Mouse (Mus musculus) testis, adult 2 months (tissue): Measurements from ENCODE around the gene Pls1. TPM values are rescaled to one million over a fixed set of nuclear protein-coding genes. Genes with fewer than 3 reads are reported as not detected.

Experiments
- H3K27ac ChIP-seq: fragments of 200-500 bp; 2 replicates; pipeline ENCODE4 v1.5.1; 2012; ENCODE audit warnings: low read depth, low read length; ENCODE audit not compliant: control insufficient read depth, insufficient read depth
- H3K27me3 ChIP-seq: fragments of 200-500 bp; 2 replicates; pipeline ENCODE4 v1.6.1; 2012; ENCODE audit warnings: mild to moderate bottlenecking, low read length, moderate library complexity; ENCODE audit not compliant: control insufficient read depth, insufficient read depth
- H3K36me3 ChIP-seq: fragments of 200-500 bp; 2 replicates; pipeline ENCODE4 v1.6.1; 2012; ENCODE audit warnings: mild to moderate bottlenecking, low read length; ENCODE audit not compliant: control insufficient read depth, insufficient read depth
- H3K4me1 ChIP-seq: fragments of 200-500 bp; 2 replicates; pipeline ENCODE4 v1.6.1; 2012; ENCODE audit warnings: low read length; ENCODE audit not compliant: control insufficient read depth, insufficient read depth
- H3K4me3 ChIP-seq: fragments of 200-500 bp; 2 replicates; pipeline ENCODE4 v1.5.1; 2012; ENCODE audit warnings: low read depth, mild to moderate bottlenecking, low read length, moderate library complexity, mixed read lengths; ENCODE audit not compliant: control insufficient read depth
- CTCF ChIP-seq: fragments of 200-500 bp; IDR thresholded peaks from 2 replicates; pipeline ENCODE4 v1.5.1; 2012; ENCODE audit warnings: low read depth, mild to moderate bottlenecking, inconsistent platforms, low read length, moderate library complexity; ENCODE audit not compliant: control insufficient read depth, insufficient read depth, insufficient replicate concordance
- POLR2A ChIP-seq: fragments of 200-500 bp; IDR thresholded peaks from 2 replicates; pipeline ENCODE4 v1.6.1; 2012; ENCODE audit warnings: low read depth, mild to moderate bottlenecking, inconsistent platforms, low read length, moderate library complexity; ENCODE audit not compliant: control insufficient read depth
- polyA plus RNA-seq: library from polyadenylated mRNA; depleted of rRNA; stranded (reverse); fragments of >200 nt; gene quantifications from 2 replicates; pipeline ENCODE4 v1.2.3, GENCODE M21; 2012

The Pls1 gene
- polyA plus RNA-seq, 1 experiment, result 0.70 TPM

DNA sequence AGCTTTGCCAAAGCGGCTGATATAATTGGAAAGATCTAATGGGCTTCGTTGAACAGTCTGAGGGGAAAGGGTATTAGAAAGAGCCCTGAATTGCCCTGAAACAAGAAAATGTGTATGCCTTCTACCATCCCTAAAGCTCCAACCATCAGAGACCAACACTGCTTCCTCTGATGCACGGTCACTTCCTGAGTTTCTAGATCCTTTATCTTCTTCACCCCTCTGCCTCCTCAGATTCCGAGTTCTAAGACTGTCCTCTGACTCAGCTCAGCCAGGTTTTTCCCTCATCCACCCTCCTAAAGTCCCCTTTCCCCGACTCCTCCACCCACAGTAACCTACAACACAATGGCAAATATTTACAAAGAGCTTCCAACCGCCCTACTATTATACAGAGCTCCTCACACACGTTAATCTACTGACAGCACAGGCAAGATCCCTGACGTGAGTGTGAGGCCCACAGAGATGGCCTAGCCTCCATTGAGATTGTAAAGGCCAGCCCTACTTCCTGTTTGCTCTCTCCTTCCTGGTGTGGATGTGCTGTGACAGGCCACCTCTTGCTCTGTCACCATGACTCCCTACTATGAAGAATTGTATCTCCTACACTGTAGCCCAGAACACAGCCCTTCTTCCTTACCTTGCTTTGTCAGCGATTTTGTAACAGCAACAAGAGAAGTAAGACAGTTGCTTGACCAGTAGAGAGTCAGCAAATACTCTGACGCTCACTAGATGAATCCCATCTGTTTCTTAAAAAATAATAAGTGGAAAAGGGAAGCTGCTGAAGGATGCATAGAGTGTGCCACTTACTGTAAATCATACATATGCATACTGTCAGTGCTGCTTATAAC lies 43.3 kb downstream of the Pls1 start:
- H3K4me3 ChIP-seq, result no peak overlapping the region
- peaks cover 3% of the 10 kb centered on the region for H3K4me1 ChIP-seq
- TF ChIP-seq POLR2A (no peak), CTCF (no peak)
- no peak overlapping the region for H3K27ac ChIP-seq
- no peaks in the 10 kb centered on the region for H3K36me3 ChIP-seq
- H3K27me3 ChIP-seq, result no peaks in the 10 kb centered on the region

DNA sequence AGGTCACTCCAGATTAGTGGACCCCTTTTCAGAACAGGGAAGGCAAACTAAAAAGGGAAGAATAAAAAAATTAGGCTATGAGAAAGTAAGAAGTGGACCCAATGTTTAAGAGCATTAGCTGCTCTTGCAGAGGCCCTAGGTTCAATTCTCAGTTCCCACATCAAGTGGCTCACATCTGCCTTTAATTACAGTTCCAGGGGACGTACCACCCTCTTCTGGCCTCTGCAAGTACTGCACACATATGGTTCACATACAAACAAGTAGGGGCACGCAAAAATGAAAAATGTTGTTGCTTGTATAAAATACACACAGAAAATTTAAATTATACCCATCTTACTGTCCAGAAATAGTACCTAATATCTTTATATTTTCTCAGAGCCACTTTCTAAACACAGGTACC lies 48.8 kb downstream of the Pls1 start:
- no peaks in the 10 kb centered on the region for H3K4me1 ChIP-seq
- H3K27me3 ChIP-seq, result no peaks in the 10 kb centered on the region
- TF ChIP-seq CTCF, result no peak
- no peak for TF ChIP-seq POLR2A
- H3K27ac ChIP-seq, result no peak overlapping the region
- H3K36me3 ChIP-seq, result no peaks in the 10 kb centered on the region
- no peak overlapping the region for H3K4me3 ChIP-seq

DNA sequence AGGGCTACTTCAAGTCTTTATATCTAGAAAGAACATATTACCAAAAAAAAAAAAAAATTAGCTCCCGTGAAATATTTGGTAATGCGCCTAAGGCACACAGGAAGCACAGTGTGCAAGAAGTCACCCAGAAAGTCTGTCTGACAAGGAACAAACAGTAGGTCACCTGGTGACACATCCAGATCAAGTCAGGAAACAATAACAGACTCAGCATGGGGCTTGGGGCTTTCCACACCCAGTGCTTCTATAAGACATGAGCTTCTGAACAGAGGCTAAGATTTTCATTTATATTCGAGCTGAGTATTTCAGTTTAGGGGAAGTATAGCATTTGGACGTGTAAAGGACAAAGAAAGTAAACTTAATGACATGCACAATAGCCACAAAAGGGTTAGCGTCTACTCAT lies 49.3 kb downstream of the Pls1 start:
- Histone ChIP-seq H3K4me3 (no peak overlapping the region), H3K27me3 (no peaks in the 10 kb centered on the region), H3K36me3 (no peaks in the 10 kb centered on the region), H3K4me1 (no peaks in the 10 kb centered on the region), H3K27ac (no peak overlapping the region)
- no peak for TF ChIP-seq POLR2A
- TF ChIP-seq CTCF, result no peak

DNA sequence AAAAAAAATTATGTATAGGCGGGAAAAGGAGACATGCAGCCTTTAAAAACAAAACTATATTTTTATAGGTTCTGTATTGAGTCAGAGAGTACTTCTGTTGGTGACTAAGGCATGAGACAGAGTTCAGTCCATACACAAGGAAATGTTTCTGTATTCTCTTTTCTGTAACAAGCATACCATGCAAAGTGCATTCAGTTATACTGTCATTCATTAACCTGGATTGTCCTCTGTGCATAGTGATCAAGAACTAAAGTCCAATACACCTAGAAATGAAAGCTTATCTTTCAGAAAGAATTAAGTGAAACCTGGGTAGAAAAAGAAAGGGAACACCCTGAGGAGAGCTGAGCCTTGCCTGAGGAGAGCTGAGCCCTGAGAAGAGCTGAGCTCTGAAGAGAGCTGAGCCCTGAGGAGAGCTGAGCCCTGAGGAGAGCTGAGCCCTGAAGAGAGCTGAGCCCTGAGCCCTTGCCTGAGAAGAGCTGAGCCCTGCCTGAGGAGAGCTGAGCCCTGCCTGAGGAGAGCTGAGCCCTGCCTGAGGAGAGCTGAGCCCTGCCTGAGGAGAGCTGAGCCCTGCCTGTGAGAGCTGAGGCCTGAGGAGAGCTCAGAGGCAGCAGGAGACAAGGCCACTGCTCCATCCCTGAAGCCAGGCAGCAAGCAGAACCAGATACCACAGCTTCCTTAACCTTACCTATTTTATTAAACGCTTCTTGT lies 49.9 kb downstream of the Pls1 start:
- no peaks in the 10 kb centered on the region for H3K4me1 ChIP-seq
- H3K27ac ChIP-seq, result no peak overlapping the region
- no peak overlapping the region for H3K4me3 ChIP-seq
- no peaks in the 10 kb centered on the region for H3K36me3 ChIP-seq
- TF ChIP-seq POLR2A, result no peak
- no peak for TF ChIP-seq CTCF
- no peaks in the 10 kb centered on the region for H3K27me3 ChIP-seq

DNA sequence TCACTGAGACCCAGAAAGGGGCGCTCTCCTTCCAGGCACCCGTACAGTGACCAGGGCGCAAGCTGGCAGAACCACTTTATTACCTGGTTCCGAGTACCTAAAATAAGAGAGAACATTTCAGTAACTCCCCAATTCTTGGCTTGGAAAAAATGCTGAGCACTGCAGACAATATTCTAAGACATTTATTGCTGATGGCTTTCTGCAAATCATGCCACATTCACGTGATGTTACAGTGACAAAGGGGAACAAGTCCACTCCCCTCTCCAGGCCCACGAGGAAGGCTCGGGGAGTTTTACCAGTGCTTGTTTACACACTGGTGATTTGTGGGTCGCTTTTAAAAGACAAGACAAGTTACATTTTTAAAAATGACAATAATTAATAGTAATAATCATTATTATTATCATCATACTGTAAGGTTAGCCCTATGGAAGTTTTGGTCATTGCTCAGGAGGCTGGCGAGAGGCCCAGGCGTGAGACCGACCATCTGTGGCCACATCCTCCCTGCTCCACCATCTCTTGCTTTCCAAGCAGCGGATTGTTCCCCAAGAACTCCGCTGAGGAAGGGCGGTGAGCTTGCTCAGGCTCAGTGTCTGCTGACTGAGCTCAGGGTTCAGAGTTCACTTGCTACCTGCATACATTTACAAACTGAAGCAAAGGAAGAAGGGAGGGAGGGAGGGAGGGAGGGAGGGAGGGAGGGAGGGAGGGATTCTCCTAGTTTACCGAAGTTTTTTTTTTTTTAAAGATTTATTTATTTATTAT lies 50.9 kb downstream of the Pls1 start:
- no peak overlapping the region for H3K27ac ChIP-seq
- H3K4me1 ChIP-seq, result no peaks in the 10 kb centered on the region
- H3K27me3 ChIP-seq, result no peaks in the 10 kb centered on the region
- TF ChIP-seq CTCF (no peak), POLR2A (no peak)
- no peak overlapping the region for H3K4me3 ChIP-seq
- H3K36me3 ChIP-seq, result no peaks in the 10 kb centered on the region

DNA sequence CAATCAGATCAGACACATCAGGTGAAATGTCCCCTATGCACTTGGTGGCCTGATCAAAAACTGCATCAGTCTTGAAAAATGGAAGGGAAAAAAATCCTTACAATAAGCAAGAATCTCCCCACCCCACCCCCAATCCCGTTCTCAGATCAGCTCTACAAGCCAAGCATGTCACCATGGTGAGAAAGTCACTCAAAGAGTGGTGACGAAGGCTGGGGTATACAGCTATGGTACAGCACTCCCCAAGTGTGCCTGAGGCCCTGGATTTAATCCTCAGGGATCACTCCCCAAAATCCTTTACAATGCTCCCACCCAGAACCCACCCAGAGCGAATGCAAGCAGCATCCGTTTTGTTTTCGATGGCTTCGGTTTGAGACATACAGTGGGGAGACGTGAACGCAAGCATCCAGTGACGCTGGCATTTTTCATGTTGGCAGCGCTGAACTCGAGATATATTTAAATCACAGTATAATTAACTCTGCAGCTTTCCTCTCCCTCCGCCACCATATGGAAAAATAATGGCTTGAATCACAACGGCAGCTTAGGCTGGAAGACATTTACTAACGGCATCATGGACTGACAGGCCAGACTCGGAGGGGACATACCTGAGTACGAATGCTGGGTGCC lies 60.1 kb downstream of the Pls1 start:
- Histone ChIP-seq H3K4me1 (no peaks in the 10 kb centered on the region), H3K27me3 (no peaks in the 10 kb centered on the region), H3K36me3 (no peaks in the 10 kb centered on the region), H3K27ac (no peak overlapping the region), H3K4me3 (no peak overlapping the region)
- TF ChIP-seq POLR2A, result no peak
- TF ChIP-seq CTCF, result no peak
